Mouse (Mus musculus) thymus, adult 18-20 months (tissue): ENCODE data around the gene Rbks.

Experiments
- DNase-seq, 2 experiments: peaks; one replicate each; pipeline ENCODE4 v3.0.0; 2022; ENCODE audit warnings: mixed read lengths in 2 of 2

Gene Rbks

DNA sequence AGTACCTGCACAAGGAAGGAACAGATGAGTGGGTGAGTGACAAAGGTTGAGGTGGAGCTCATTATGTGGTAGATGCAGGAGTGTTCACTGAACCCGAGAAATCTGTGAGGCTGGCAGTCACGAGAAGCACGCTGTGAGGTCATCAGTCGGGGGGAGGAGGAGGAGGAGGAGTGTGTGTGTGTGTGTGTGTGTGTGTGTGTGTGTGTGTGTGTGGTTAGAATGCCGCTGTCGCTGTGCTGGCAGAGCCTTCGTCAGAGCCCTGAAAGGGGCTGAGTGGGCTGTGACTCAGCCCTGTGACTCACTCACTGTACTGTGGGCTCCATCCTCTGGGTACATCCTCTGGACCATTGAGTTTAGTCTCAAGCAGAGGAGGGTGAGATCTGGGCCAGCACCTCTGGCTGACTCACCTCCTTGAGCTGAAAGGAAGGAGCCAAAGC is 120.9 kb downstream of the Rbks start:
- no peak for DNase-seq
